Mouse (Mus musculus): ENCODE data around the gene Gli1.

DNA sequence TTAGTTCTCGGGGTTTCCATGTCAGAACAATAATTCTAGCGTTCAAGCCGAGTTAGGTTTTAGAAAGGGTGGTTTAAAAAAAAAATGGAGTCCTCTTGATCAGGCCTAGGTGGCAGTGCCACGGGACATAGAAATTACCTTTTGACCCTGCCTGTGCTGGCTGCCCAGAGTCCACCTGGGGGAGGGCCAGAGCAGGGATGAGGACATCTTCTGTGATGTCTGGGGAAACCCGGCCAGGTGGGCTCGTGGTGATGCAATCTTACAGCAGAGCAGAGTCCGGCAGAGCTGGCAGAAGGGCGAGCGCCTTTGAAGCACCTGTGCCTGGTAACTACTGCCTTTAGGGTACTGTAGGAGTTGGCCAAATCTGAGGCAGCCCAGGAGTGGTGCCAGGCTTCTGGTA lies 10.4 kb upstream of the Gli1 start:
- TF ChIP-seq CTCF (IDR thresholded peaks at IDR 0.05; ENCODE audit: control insufficient read depth, insufficient read depth, low read length) (no peak), POLR2A (IDR thresholded peaks at IDR 0.05; ENCODE audit: borderline replicate concordance, control insufficient read depth, low read depth, low read length) (no peak)

Measured in bone marrow, adult 2 months (tissue).